Mouse (Mus musculus): Measurements from ENCODE around the gene Pcdh17. TPM values are rescaled to one million over a fixed set of nuclear protein-coding genes. Genes with fewer than 3 reads are reported as not detected.

The Pcdh17 gene
- polyA plus RNA-seq, 1 experiment: not detected

- no peaks in the 10 kb centered on the region for H3K27me3 ChIP-seq (ENCODE audit: control insufficient read depth)
- H3K9me3 ChIP-seq (ENCODE audit: control insufficient read depth, low read length): no peaks in the 10 kb centered on the region
- H3K4me3 ChIP-seq (replicated peaks): no peak overlapping the region
Measured at GRCm38 (mm10) chr14:84545968-84546367, 102.6 kb downstream of the Pcdh17 start.

GRCm38 (mm10) chr14:84547513-84548194, 104.3 kb downstream of the Pcdh17 start:
- Histone ChIP-seq H3K9me3 (ENCODE audit: control insufficient read depth, low read length) (no peaks in the 10 kb centered on the region), H3K4me3 (replicated peaks) (no peak overlapping the region), H3K4me1 (ENCODE audit: control insufficient read depth) (no peaks in the 10 kb centered on the region), H3K36me3 (ENCODE audit: control insufficient read depth) (no peaks in the 10 kb centered on the region), H3K27me3 (ENCODE audit: control insufficient read depth) (no peaks in the 10 kb centered on the region)
- TF ChIP-seq TAL1 (IDR thresholded peaks at IDR 0.05; ENCODE audit: low read length) (no peak), GATA1 (IDR thresholded peaks at IDR 0.05; ENCODE audit: low read length) (no peak)

More at GRCm38 (mm10) chr14:84545968-84546367, 102.6 kb downstream of the Pcdh17 start:
- H3K36me3 ChIP-seq (ENCODE audit: control insufficient read depth): no peaks in the 10 kb centered on the region
- TF ChIP-seq TAL1 (IDR thresholded peaks at IDR 0.05; ENCODE audit: low read length) (no peak), GATA1 (IDR thresholded peaks at IDR 0.05; ENCODE audit: low read length) (no peak)
- H3K4me1 ChIP-seq (ENCODE audit: control insufficient read depth): no peaks in the 10 kb centered on the region

DNA sequence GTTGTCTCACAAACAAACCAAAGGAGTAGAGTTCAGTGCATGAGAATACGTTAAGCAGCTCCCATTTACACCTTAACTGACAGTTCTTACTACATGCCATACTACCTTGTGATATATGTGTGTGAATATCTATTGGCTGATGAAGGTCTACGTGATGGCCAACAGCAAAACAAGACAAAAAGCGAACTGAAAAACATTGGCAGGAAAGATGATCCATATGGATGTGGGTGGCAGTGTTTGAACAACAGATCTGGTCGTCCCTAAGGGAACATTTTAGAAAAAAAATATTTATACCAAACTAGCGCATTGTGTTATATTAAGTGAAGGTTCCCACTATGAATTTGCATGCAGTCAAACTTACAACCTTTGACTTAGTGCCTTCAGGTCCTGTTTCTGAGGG, 108.2 kb downstream of the Pcdh17 start:
- no peaks in the 10 kb centered on the region for H3K27me3 ChIP-seq (ENCODE audit: control insufficient read depth)
- H3K4me3 ChIP-seq (replicated peaks): no peak overlapping the region
- no peaks in the 10 kb centered on the region for H3K36me3 ChIP-seq (ENCODE audit: control insufficient read depth)
- H3K4me1 ChIP-seq (ENCODE audit: control insufficient read depth): no peaks in the 10 kb centered on the region
- no peak for TF ChIP-seq TAL1 (IDR thresholded peaks at IDR 0.05; ENCODE audit: low read length)
- TF ChIP-seq GATA1 (IDR thresholded peaks at IDR 0.05; ENCODE audit: low read length): no peak
- H3K9me3 ChIP-seq (ENCODE audit: control insufficient read depth, low read length): no peaks in the 10 kb centered on the region

DNA sequence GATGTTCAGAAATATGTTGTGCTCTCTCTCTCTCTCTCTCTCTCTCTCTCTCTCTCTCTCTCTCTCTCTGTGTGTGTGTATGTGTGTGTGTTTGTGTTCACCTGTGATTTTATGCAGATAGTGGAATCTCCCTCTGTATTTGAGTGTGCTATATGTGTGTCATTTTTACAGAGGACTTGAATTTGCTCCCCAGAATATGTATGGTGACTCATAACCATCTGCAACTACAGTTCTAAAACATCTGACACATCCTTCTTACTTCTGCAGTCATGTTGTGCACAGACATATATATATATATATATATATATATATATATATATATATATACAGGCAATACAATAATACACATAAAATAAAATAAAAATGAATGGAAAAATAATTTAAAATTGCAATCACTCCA, 127.7 kb downstream of the Pcdh17 start:
- Histone ChIP-seq H3K36me3 (ENCODE audit: control insufficient read depth) (no peaks in the 10 kb centered on the region), H3K4me3 (replicated peaks) (no peak overlapping the region), H3K9me3 (ENCODE audit: control insufficient read depth, low read length) (no peaks in the 10 kb centered on the region), H3K4me1 (ENCODE audit: control insufficient read depth) (no peaks in the 10 kb centered on the region), H3K27me3 (ENCODE audit: control insufficient read depth) (no peaks in the 10 kb centered on the region)
- no peak for TF ChIP-seq GATA1 (IDR thresholded peaks at IDR 0.05; ENCODE audit: low read length)
- no peak for TF ChIP-seq TAL1 (IDR thresholded peaks at IDR 0.05; ENCODE audit: low read length)

Measured in erythroblast, embryonic 14.5 days (primary cell).